Mouse (Mus musculus) testis, adult 2 months (tissue): ENCODE data around the gene Nipa2.

Experiments
- CTCF ChIP-seq: fragments of 200-500 bp; IDR thresholded peaks from 2 replicates; pipeline ENCODE4 v1.5.1; 2012; ENCODE audit warnings: low read depth, mild to moderate bottlenecking, inconsistent platforms, low read length, moderate library complexity; ENCODE audit not compliant: control insufficient read depth, insufficient read depth, insufficient replicate concordance
- POLR2A ChIP-seq: fragments of 200-500 bp; IDR thresholded peaks from 2 replicates; pipeline ENCODE4 v1.6.1; 2012; ENCODE audit warnings: low read depth, mild to moderate bottlenecking, inconsistent platforms, low read length, moderate library complexity; ENCODE audit not compliant: control insufficient read depth

- TF ChIP-seq CTCF, result no peak
- TF ChIP-seq POLR2A, result no peak
These were observed 4.7 kb upstream of the Nipa2 start for GRCm38 (mm10) chr7:55966866-55967460.
